Mouse (Mus musculus) B cell, adult 2 months (primary cell): ENCODE data around the gene Ptpn13.

Experiments used
- DNase-seq, 2 experiments: peaks; one replicate each; pipeline ENCODE4 v3.0.0; 2022

The Ptpn13 gene

DNA sequence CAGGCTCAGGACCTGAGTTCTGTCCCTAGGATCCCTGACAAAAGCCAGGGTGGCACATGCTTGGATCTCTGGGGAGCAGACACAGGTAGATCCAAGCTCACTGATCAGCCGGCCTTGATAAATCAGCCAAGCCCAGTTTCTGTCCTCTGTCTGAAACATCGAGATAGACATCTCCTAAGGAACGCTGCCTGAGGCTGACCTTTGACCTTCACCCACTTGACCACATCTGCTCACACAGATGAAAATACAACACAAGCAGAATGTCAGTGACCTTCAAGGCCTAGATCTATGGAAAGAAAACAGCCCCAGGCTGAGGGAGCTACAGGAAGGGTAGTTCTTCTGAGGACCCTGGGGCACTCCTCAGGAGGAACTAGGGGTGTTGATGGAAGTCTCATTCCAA, 97.4 kb downstream of the Ptpn13 start:
- no peak for DNase-seq

DNA sequence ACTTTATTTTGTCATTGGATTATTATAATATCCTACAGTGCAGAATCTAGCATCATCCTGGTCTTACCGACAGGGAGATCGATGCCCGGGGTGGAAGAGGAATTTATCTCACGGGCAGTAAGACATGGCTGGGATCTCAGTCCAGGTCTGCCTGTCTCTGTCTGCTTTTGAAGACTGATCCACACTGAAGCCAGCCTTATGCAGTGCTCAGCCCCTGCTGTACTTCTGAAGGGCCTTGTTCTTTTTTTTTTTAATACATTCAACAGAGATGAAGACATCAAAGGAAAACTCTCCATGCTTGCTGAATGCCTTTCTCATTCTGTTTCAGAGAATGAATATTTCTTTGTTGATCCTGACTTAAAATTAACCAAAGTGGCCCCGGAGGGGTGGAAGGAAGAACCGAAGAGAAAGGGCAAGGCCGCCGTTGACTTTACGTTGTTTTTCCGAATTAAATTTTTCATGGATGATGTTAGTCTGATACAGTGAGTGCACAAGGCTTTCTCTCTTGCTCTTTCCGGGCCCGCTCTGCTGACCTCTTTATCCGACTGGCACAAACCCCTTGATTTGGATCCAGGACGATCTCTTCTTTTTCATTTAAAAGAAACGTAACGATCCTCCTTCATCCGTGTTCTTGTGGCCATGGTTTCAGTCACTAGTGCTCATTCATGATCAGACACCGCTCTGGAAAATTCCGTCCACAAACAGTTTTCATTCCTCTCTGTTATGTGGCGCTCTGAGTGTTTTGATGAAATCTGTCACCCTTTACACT, 101.9 kb downstream of the Ptpn13 start:
- DNase-seq = no peak

DNA sequence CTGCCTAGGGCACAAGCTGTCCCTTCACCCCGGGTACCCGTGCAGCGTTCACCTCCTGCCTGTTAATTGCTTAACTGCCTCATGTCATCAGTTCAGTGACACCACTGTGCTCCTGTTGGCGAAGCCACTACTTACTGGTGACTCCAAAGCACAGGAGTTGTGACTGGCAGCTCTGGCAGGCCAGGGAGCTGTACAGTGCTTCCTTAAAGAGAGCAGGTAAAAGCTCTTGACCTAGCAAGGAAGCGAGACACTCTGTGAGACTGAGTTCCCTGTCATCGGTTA, 102.4 kb downstream of the Ptpn13 start:
- DNase-seq = no peak

DNA sequence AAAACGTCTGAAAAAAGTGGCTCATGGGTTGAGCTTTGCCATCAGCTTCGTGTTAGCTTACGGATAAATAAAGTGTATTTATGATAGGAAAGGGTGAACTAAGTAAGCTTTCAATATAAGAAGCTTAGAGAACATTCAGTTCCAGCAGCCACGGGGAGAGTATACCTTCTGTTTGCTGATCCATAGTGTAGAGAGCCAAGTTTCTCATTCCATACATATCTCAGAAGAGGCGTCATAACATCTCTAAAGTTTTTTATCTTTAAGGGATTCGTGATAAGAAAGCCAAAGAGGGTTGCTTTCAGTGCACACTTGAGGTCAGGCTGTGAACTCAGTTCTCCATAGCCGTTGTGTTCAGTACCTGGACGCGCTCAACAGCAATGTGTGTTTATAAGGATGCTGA, 105.2 kb downstream of the Ptpn13 start:
- no peak for DNase-seq

DNA sequence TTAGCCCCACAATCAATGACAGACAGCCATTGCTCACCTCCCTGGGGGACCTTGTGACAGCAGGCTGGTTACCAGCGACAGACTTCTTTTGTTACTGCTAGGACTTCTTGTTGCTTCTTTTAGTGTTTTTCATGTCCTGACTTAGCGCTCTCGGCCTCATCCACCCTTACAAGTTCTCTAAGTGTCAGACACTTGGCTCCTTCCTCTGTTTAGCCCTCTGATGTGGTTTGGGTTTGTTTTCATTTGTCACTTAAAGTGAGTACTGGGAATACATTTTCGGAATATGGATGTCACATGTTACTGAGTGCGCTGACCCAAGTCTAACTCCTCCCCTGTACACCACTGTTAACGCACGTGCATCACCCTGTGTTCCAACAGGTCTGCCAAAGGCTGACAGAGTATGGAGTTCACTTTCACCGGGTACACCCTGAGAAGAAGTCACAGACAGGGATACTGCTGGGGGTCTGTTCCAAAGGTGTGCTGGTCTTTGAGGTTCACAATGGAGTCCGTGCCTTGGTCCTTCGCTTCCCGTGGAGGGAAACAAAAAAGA, 107.9 kb downstream of the Ptpn13 start:
- DNase-seq = no peak

DNA sequence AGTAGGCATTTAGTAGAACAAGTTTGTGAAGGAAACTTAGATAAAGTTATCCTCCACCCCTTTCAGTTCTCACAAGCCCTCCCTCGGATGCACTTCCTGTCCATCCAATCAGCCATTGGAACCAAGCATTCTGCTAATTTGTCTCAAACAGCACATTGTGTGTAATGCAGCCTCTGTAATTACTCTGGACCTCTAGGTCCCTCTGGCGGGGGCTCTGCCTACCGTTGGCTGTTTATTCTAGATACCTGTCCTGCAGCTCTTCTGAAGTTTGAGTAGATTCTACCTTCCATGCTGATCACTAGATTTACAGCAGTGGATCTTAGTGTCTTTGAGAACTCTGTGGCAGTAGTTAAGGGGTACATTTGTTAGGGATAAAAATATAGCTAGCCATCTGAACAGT, 109.5 kb downstream of the Ptpn13 start:
- no peak for DNase-seq

DNA sequence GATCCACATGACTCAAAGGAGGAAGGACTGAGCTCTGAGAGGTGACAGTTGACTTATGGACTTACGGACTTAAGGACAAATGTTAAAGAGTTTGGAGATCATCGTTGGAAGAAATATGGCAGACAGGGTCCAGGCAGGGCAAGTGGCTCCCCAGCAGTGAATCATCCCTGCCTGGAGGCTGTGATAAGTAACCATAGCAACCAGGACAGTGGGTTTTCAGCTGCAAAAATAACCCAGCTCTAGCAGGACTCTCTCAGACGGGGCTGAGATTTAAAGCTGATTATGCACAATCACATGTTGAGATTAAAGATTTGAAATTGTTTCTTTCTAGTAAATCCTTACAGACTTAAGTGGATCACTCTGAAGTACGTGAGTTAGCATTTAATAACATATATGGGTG, 112.4 kb downstream of the Ptpn13 start:
- no peak for DNase-seq

DNA sequence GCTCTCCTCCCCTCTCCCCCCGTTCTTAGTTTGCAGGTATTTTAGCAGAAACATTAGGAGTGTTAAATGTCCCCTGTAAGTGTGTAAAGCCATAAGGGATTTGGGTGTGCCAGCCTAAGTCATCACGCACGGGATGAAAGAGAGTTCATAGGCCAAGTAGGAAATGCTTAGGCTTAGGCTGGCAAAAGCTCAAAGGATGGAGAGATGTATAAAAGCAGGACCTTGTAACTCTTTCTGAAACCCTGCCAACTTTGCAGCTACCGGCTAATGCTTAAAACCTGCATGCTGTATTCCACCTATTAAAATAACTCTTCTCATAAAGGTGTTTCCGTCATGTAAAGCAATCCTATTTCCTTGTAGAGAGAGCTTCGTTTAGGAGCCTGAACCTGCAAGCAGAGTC, 115.6 kb downstream of the Ptpn13 start:
- no peak for DNase-seq

DNA sequence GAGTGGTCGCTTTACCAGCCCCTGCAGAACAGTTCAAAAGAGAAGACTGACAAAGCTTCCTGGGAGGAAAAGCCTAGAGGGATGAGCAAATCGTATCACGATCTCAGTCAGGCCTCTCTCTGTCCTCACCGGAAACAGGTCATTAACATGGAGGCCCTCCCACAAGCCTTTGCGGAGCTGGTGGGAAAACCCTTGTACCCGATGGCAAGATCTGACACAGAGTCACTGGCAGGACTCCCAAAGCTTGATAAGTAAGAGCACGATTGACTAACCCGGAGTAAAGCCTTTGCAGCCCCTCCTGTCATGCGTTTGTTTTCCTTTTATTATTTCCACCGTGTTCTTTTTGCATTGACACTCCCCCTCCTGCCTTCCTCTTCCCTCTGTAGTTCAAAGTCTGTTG, 116.1 kb downstream of the Ptpn13 start:
- DNase-seq = no peak

DNA sequence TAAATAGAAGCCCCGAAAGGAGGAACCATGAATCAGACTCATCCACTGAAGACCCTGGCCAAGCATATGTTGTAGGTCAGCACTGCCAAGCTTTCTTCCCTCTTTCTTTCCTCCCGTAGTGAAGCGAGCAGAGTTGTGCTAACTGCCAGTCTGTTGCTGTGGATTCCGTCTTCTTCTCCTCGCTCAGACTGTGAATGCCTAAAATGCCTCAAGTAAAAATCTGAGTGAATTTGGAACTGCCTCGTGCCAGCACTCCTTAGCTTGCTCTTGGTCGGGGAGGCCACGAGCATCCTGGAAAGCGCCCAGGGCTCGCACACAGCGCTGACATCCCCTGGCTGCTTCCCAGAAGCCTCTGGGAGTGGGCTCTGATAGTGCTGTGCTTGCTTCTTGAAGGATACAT, 116.5 kb downstream of the Ptpn13 start:
- no peak for DNase-seq

DNA sequence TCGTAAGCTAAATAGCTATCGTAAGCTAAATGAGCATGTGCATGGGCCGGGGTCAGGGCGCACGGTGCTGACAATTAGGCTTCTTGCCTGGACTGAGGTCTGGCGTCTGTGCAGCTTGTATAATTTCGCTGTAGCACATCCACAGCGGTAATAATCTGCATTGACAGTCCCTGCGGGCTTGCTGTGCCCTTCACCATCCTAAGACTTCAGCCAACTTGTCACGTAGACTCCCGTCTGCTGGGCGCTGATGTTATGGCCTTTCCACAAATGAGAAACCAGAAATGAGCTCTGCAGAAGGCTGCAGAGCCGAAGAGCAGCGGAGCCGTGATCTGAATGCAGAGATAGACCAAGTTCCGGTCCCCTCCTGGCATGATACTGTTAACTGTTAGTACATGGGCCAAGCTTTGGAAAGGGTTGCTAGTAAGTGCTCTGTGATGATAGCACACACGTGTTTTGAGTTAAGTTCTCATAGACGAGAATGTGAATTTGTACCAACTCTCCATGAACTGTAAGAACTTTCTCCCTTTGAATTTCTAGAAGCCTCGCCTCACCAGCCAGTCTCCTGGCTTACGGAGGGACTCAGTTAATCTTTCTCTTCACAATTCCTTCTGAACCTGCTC, 120.5 kb downstream of the Ptpn13 start:
- no peak for DNase-seq

DNA sequence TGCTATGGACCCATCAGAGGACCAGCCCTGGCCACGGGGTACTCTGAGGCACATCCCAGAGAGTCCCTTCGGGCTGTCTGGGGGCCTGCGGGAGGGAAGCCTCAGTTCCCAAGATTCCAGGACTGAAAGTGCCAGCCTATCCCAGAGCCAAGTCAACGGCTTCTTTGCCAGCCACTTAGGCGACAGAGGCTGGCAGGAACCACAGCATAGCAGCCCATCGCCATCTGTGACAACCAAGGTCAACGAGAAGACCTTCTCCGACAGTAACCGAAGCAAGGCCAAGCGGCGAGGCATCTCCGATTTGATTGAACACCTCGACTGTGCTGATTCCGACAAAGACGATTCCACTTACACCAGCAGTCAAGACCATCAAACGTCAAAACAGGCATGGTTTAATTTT, 129.8 kb downstream of the Ptpn13 start:
- DNase-seq = no peak

DNA sequence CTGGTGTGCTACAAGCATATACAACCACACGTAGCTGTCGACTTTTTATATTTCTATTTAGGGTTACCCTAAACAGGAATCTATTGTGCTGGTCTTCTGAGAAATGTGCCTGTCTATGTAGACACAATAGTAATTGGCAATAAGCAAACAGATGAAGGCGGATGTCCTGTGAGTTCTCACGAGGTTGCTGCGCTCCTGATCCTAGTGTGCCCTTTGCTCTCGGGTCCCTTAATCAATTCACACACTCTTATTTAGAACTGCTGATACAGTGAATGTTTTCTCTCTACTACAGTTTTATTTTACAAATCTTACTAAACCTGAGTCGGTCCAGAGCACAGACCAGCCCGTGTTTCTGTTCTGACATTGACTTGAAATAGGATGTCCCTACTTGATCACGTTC, 135.6 kb downstream of the Ptpn13 start:
- no peak for DNase-seq

DNA sequence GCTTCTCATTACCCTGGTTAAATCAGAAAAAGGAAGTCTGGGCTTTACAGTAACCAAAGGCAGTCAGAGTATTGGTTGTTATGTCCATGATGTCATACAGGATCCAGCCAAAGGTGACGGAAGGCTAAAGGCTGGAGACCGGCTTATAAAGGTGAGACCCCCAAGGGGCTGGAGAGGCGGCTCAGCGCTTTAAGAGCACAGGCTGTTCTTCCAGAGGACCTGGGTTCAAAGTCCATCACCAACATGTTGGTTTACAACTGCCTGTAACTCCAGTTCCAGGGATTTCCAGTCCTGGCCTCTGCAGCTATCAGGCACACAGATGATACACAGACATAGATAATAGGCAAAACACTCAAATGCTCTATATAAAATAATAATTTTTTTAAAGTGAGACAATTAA, 143.0 kb downstream of the Ptpn13 start:
- no peak for DNase-seq

DNA sequence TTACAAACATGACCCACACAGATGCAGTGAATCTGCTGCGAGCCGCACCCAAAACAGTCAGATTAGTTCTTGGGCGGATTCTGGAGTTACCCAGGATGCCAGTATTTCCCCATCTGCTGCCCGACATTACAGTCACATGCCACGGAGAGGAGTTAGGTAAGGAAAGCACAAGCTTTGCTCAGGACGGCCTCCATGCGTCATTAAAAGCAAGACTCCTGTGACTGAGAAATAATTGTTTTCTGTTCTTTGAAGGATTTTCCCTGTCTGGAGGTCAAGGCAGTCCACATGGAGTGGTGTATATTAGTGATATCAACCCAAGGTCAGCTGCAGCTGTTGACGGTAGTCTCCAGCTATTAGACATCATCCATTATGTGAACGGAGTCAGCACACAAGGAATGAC, 144.5 kb downstream of the Ptpn13 start:
- DNase-seq = no peak

DNA sequence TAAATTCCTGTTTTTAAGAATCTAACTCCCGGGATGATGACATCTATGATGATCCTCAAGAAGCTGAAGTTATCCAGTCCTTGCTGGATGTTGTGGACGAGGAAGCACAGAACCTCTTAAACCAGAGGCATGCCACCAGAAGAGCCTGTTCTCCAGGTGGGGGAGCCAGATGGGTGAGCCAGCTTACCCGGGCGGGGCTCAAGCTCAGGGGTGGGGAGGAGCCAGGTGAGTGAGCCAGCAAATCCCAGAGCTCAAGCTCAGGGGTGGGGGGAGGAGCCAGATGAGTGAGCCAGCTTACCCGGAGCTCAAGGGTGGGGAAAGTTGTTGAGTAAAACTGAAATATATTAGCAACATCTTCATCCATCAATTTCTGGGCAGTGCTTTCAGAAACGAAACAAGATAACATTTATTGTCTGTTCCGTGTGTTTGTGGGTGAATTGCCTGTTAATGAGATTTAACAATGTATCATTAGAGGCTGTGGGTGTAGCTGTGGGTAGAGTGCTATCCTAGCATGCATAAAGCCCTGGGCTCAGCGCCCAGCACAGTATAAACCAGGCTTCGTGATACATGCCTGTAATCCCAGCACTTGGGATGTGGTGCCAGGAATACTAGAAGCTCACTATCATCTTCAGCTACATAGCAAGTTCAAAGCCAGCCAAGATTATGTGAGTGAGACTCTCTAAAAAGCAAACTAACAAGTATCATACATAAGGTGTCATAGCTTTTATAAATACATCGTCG, 154.9 kb downstream of the Ptpn13 start:
- DNase-seq = no peak

DNA sequence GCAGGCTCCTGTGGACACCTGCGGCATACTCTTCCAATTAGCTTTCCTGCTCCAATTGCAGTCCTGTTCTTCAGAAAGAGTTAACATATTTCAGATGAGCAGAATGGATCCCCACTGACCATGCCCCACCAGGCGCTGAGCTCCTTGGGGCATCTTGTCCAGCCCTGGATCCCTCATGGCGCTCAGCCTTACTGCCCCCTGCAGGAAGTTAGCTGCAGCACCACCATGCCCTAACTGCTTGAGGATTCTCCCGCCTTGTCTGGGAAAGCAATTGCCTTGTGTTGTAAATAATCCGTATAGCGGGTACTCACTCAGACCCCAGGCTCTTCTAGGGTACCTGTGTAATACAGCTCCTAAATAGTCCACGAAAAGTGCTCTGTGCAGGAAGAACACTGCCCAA, 162.2 kb downstream of the Ptpn13 start:
- DNase-seq = no peak

DNA sequence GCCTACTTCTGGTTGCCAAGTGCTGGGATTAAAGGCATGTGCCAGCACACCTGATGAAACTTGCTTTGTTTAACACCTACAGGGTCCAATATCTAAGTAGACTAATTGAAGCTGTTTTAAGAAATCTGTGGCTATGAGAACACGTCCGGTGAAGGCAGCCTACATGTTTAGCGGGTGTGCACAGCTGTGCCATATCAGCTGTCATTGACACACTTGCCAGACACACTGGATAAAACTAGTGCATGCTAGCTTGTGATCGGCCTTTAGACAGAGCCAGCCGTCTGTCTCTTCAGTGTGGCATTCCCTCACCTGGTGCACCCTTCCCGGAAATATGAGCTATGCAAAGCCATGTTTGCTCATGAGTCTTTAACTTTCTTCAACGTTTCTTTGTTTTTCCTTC, 166.9 kb downstream of the Ptpn13 start:
- DNase-seq = no peak

DNA sequence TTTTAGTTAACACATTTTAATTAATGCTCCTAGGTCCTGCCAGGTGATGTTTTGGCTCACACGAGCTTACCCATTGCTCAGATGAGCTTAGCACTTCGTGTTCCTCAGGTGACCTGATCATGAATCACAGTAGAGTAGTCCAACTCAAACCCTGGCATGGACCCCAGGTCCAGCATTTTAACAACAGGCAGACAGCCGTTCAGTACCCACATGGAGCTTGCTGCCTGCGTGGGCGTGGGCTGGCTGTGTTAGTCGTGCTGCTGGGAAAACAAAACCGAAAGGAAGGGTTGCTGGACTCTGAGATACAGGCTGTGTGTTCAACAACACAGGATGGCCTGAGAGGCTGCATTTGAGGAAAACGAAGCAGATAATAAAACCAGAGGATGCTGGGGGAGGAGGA, 167.7 kb downstream of the Ptpn13 start:
- DNase-seq = no peak

DNA sequence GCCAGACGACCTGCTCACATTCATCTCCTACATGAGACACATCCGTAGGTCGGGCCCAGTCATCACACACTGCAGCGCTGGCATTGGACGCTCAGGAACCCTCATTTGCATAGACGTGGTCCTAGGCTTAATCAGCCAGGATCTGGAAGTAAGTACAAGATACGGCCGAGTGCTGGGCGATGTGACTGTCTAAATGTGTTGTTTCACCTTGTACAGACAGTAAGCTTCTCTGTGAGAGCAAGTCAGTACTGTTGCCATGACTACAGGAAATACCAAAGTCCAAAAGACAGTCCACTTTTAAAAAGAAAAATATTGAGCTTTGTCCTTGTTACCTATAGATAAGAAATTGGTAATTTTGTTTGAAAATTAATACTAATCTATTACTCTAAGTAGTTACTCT, 168.6 kb downstream of the Ptpn13 start:
- DNase-seq = no peak

DNA sequence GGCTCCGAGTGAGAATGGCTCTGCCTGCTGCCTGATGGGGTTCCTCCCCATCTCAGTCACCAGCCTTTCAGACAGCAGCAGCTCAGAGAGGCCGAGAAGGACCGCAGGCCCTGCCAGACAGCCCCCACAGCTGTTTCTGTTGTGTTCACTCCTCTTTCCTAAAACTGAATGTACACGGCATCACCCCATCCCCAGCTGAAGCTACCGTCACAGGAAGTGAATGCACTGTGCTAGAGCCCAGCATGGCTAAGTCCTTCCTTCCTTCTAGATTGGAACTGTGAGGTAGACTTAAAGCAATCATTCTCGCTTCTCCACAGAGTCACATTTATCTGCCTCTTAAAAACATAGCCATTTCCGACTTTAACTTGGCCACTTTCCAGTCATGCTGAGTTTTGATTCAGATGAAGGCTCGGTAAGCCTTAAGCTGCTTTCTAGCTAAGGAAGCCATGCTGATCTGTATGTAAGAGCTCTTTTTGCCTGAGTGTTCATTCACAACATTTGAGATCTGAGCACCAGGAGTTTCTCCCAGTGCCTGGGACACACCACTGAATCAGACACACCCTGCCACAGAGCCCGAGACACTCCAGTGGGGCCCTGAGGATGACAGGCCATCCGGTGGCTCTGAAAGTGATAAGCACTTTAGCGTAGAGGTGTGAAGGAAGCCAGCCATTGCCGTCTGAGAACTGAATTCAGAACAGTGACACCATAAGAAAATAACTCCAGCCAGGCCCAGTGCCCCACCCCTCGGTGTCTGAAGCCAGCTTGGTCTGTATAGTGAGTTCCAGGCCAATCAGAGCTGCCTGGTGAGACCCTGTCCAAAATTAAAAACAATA, 170.6 kb downstream of the Ptpn13 start:
- DNase-seq = no peak

DNA sequence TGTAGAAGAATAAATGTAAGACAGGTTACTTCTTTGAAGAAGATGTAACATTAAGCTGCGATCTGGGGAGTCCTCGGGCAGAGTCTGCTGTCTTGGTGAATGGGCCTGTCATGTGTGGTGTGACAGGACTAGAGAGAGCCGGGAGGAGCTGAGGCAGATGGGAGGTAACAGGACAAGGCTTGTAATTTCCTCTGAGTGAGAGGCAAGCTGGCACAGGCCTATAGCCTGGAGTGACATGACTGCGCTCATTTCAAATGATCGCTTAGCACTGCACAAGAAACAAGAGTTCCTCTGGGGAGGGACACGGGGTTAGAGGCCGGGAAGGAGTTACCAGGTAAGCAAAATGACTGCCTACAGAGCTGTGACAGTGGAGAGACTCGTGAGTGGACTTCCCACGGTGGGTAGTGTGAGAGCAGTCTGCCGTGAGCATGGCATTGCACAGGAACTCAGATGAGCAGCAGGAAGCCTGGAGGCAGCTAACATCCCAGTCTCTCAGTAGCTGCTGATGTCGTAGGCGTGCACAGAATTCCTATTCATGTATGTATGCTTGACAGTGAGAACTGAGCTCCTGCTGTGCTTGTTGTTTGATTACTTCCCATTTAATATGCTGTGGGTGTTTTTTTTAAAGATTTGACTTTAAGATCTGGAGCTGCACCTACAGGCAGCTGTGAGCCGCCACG, 171.6 kb downstream of the Ptpn13 start:
- no peak for DNase-seq

DNA sequence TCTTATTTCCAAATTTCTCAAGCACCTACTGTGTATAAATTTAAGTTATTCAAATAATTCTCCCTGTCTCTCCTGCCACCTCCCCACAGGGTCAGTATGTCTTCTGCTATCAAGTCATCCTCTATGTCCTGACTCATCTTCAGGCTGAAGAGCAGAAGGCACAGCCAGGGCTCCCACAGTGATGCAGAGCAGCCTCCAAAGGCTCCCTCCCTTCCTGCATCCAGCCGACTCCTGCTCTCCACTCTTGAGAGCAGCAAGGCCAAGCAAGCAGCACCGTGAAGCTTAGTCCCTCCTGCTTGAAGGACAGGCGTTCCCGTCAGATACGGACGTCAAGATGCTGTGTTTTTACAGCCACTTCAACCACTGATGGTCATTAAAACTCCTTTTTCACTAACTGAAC, 172.6 kb downstream of the Ptpn13 start:
- no peak for DNase-seq
